In genomic region chr16:33933411-33933810, GRCm38 (mm10) we compare ENCODE assay signal across 24 mouse cellular contexts. TPM values are rescaled to one million over a fixed set of nuclear protein-coding genes. Genes with fewer than 3 reads are reported as not detected.
DNase-seq lines count a peak whose midpoint lies in the region; ATAC-seq and TF ChIP-seq lines count a peak whose summit lies in the region.
"Had no signal": no experiment of that assay in that cellular context is flagged by ENCODE, and none has a peak within 500 bp of the region (broad histone marks: within the 10 kb centered on the region; RNA-seq: fewer than 3 reads in every experiment).

No protein-coding gene starts in this region.

- DNase-seq in embryonic facial prominence, embryonic 10.5 days (ENCODE audit: low spot score) = no peak
- peak; percentile 14 for DNase-seq in kidney, postnatal 10 days
- DNase-seq in kidney, postnatal 4 days = no peak
- DNase-seq in limb, embryonic 14.5 days (ENCODE audit: low spot score) = no peak
- no peak for DNase-seq in right cerebral cortex, postnatal 25 days
- DNase-seq in spleen, postnatal 10 days (ENCODE audit: low spot score in 2 of 2) = no peak
- DNase-seq: adrenal gland, postnatal 14 days; cerebellum, adult 11 months; forebrain, postnatal 0 days; kidney, adult 8-10 months; kidney, postnatal 25 days; liver, postnatal 0 days; right cerebral cortex, adult 18-20 months; thymus, postnatal 14 days had no signal

- peaks cover 7% of the 10 kb centered on the region; the same call in 1 of the 2 replicates for H3K36me3 ChIP-seq in embryonic facial prominence, embryonic 12.5 days
- peaks cover 57% of the 10 kb centered on the region for H3K36me3 ChIP-seq in embryonic facial prominence, embryonic 10.5 days (replicated peaks)
- peaks cover 25% of the 10 kb centered on the region for H3K36me3 ChIP-seq in embryonic facial prominence, embryonic 13.5 days
- H3K36me3 ChIP-seq in limb, embryonic 14.5 days (ENCODE audit: control insufficient read depth, insufficient read depth, low read length) = 0 out of 2 replicates have a peak, but pooled peaks cover 6% of the 10 kb centered on the region
- H3K36me3 ChIP-seq: forebrain, embryonic 10.5 days; G1E; hindbrain, embryonic 13.5 days; midbrain, embryonic 13.5 days; neural tube, embryonic 12.5 days had no signal

- 92% methylated on average over 11 of the region's 11 CpGs for WGBS in embryonic facial prominence, embryonic 12.5 days
- WGBS in embryonic facial prominence, embryonic 10.5 days = 92% methylated on average over 11 of the region's 11 CpGs
- WGBS in embryonic facial prominence, embryonic 13.5 days = 88% methylated on average over 11 of the region's 11 CpGs
- WGBS in limb, embryonic 14.5 days = 89% methylated on average over 11 of the region's 11 CpGs

- H3K4me1 ChIP-seq in embryonic facial prominence, embryonic 12.5 days = peaks cover 37% of the 10 kb centered on the region
- peaks cover 41% of the 10 kb centered on the region for H3K4me1 ChIP-seq in embryonic facial prominence, embryonic 10.5 days
- peaks cover 61% of the 10 kb centered on the region for H3K4me1 ChIP-seq in embryonic facial prominence, embryonic 13.5 days
- H3K4me1 ChIP-seq in limb, embryonic 14.5 days (ENCODE audit: control insufficient read depth, insufficient read depth, low read length) = peaks cover 13% of the 10 kb centered on the region

- H3K9me3 ChIP-seq in embryonic facial prominence, embryonic 12.5 days = no peaks in the 10 kb centered on the region
- H3K9me3 ChIP-seq in embryonic facial prominence, embryonic 10.5 days = no peaks in the 10 kb centered on the region
- H3K9me3 ChIP-seq in embryonic facial prominence, embryonic 13.5 days = no peaks in the 10 kb centered on the region
- H3K9me3 ChIP-seq in limb, embryonic 14.5 days (ENCODE audit: control insufficient read depth, low read length) = no peaks in the 10 kb centered on the region
- H3K9me3 ChIP-seq: forebrain, embryonic 10.5 days; G1E; hindbrain, embryonic 13.5 days; limb, embryonic 12.5 days; midbrain, embryonic 13.5 days; neural tube, embryonic 12.5 days had no signal

- no peak overlapping the region for H3K4me3 ChIP-seq in embryonic facial prominence, embryonic 12.5 days
- no peak overlapping the region for H3K4me3 ChIP-seq in embryonic facial prominence, embryonic 10.5 days
- no peak overlapping the region for H3K4me3 ChIP-seq in embryonic facial prominence, embryonic 13.5 days
- no peak overlapping the region for H3K4me3 ChIP-seq in limb, embryonic 14.5 days (replicated peaks; ENCODE audit: low read length)
- H3K4me3 ChIP-seq: forebrain, embryonic 10.5 days; hindbrain, embryonic 13.5 days; limb, embryonic 12.5 days; midbrain, embryonic 13.5 days; neural tube, embryonic 12.5 days had no signal

- H3K27ac ChIP-seq in embryonic facial prominence, embryonic 12.5 days = 0 out of 2 replicates have a peak overlapping the region, but pooled peaks have one; percentile 14
- H3K27ac ChIP-seq in embryonic facial prominence, embryonic 10.5 days (replicated peaks) = no peak overlapping the region
- H3K27ac ChIP-seq in embryonic facial prominence, embryonic 13.5 days = peak overlapping the region; percentile 74
- H3K27ac ChIP-seq in limb, embryonic 14.5 days (replicated peaks; ENCODE audit: low read depth, low read length) = 0 out of 2 replicates have a peak overlapping the region, but pooled peaks have one; percentile 59
- H3K27ac ChIP-seq: forebrain, embryonic 10.5 days; hindbrain, embryonic 13.5 days; neural tube, embryonic 12.5 days had no signal

- H3K9ac ChIP-seq in embryonic facial prominence, embryonic 12.5 days = no peak overlapping the region
- H3K9ac ChIP-seq in embryonic facial prominence, embryonic 13.5 days = no peak overlapping the region
- no peak overlapping the region for H3K9ac ChIP-seq in limb, embryonic 14.5 days (ENCODE audit: low read depth, low read length, severe bottlenecking)
- H3K9ac ChIP-seq: forebrain, postnatal 0 days; hindbrain, embryonic 13.5 days; limb, embryonic 12.5 days; liver, postnatal 0 days; midbrain, embryonic 13.5 days; neural tube, embryonic 12.5 days had no signal

- no peak for TF ChIP-seq POLR2A in limb, embryonic 14.5 days (IDR thresholded peaks at IDR 0.05; ENCODE audit: borderline replicate concordance, extremely low read depth, insufficient read depth, insufficient read length)

- H3K27me3 ChIP-seq in embryonic facial prominence, embryonic 12.5 days = no peaks in the 10 kb centered on the region
- H3K27me3 ChIP-seq in embryonic facial prominence, embryonic 10.5 days (replicated peaks; ENCODE audit: low read depth, poor library complexity, severe bottlenecking) = no peaks in the 10 kb centered on the region
- no peaks in the 10 kb centered on the region for H3K27me3 ChIP-seq in embryonic facial prominence, embryonic 13.5 days
- no peaks in the 10 kb centered on the region for H3K27me3 ChIP-seq in limb, embryonic 14.5 days (ENCODE audit: control insufficient read depth, insufficient read depth, low read length)
- H3K27me3 ChIP-seq: limb, embryonic 12.5 days; neural tube, embryonic 12.5 days had no signal

- H3K4me2 ChIP-seq in embryonic facial prominence, embryonic 12.5 days (replicated peaks) = no peak overlapping the region
- no peak overlapping the region for H3K4me2 ChIP-seq in embryonic facial prominence, embryonic 13.5 days
- no peak overlapping the region for H3K4me2 ChIP-seq in limb, embryonic 14.5 days (replicated peaks; ENCODE audit: low read depth, low read length, severe bottlenecking)
- H3K4me2 ChIP-seq: hindbrain, embryonic 13.5 days; limb, embryonic 12.5 days; midbrain, embryonic 13.5 days; neural tube, embryonic 12.5 days had no signal

- no peak for ATAC-seq in embryonic facial prominence, embryonic 12.5 days (ENCODE audit: insufficient number of reproducible peaks, insufficient read depth, low FRiP score, low TSS enrichment)
- ATAC-seq in embryonic facial prominence, embryonic 13.5 days (ENCODE audit: insufficient number of reproducible peaks, insufficient read depth, low FRiP score, low TSS enrichment, low read depth) = no peak
- no peak for ATAC-seq in limb, embryonic 14.5 days (ENCODE audit: low FRiP score, low read depth)
- ATAC-seq: activated CD4-positive, CD25-positive, alpha-beta regulatory T cell, adult 4 months; forebrain, postnatal 0 days; inflammation-experienced regulatory T-cells, adult 6 months; liver, postnatal 0 days; midbrain, embryonic 13.5 days had no signal

RNA-seq across cellular contexts. Expression of gene Umps, which starts 33.4 kb away (rescaled TPM):
- 62.6 and 63.6 TPM in 2 replicates for polyA plus RNA-seq in embryonic facial prominence, embryonic 12.5 days (2016; fragmentation: Nextera tagmentation; extraction: Ambion mirVana)
- polyA plus RNA-seq in embryonic facial prominence, embryonic 10.5 days (2016; fragmentation: Nextera tagmentation; extraction: Ambion mirVana) = 105 and 106 TPM in 2 replicates
- polyA plus RNA-seq in embryonic facial prominence, embryonic 13.5 days (2015; fragmentation: Nextera tagmentation; extraction: Ambion mirVana) = 57.4 and 62.5 TPM in 2 replicates
- polyA plus RNA-seq in limb, embryonic 14.5 days (2012; rRNA removed) = 25.8 and 31.7 TPM in 2 replicates
- polyA plus RNA-seq in limb, embryonic 14.5 days (2014; fragmentation: Nextera tagmentation; extraction: Ambion mirVana) = 50.6 and 52.6 TPM in 2 replicates
